Mouse (Mus musculus) liver, embryonic 14.5 days (tissue): ENCODE data around the gene Agtpbp1.

ENCODE experiments used
- CTCF ChIP-seq: IDR thresholded peaks from 2 replicates; pipeline ENCODE4 v1.5.1; 2016; ENCODE audit warnings: antibody characterized with exemption, low read depth, control low read depth
- EP300 ChIP-seq: IDR thresholded peaks from 2 replicates; pipeline ENCODE4 v1.6.1; 2016; ENCODE audit warnings: antibody characterized with exemption, low read depth

- TF ChIP-seq CTCF (no peak), EP300 (no peak)
Measured at GRCm38 (mm10) chr13:59540030-59540429, 45.0 kb downstream of the Agtpbp1 start.
